Mouse (Mus musculus) left cerebral cortex, adult 18-20 months (tissue): ENCODE results near the gene 2410002F23Rik. TPM values are rescaled to one million over a fixed set of nuclear protein-coding genes. Genes with fewer than 3 reads are reported as not detected.
"Not testable (repeated sequence)": the region's sequence is repeated elsewhere in the genome, so short reads cannot be mapped to it uniquely, and the experiment has no call there.

Experiments
- DNase-seq, 2 experiments: peaks; one replicate each; pipeline ENCODE4 v3.0.0; 2021 to 2022; ENCODE audit warnings: low spot score in 2 of 2, mixed read lengths in 1 of 2
- total RNA-seq, 2 experiments: library from RNA; stranded (reverse); gene quantifications; 2 replicates each; pipeline ENCODE4 v1.2.3; 2021

Gene 2410002F23Rik
- total RNA-seq, 2 experiments from 2014 or later = 68.6 to 71.1 TPM

- no peak for DNase-seq
Measured at GRCm38 (mm10) chr7:44260410-44260809, 13.9 kb downstream of the 2410002F23Rik start.

- DNase-seq = no peak
Measured at GRCm38 (mm10) chr7:44261147-44261546, 14.6 kb downstream of the 2410002F23Rik start, which contains the start of gene Gm15517. Gm15517 (plus strand) TSS chr7:44261447.

GRCm38 (mm10) chr7:44262791-44263643 lies 16.5 kb downstream of the 2410002F23Rik start:
- peak; percentile 96 to 99 for DNase-seq

GRCm38 (mm10) chr7:44268117-44268516 lies 21.6 kb downstream of the 2410002F23Rik start:
- no peak for DNase-seq

GRCm38 (mm10) chr7:44269397-44269796 lies 22.9 kb downstream of the 2410002F23Rik start:
- DNase-seq = no peak

- no peak for DNase-seq
Measured at GRCm38 (mm10) chr7:44271309-44271708, 24.8 kb downstream of the 2410002F23Rik start.

GRCm38 (mm10) chr7:44272546-44272945 lies 26.0 kb downstream of the 2410002F23Rik start:
- no peak for DNase-seq

GRCm38 (mm10) chr7:44273446-44273845 lies 26.9 kb downstream of the 2410002F23Rik start:
- no peak for DNase-seq

- DNase-seq = no peak
Measured at GRCm38 (mm10) chr7:44274096-44274495, 27.6 kb downstream of the 2410002F23Rik start.

- DNase-seq = no peak
Measured at GRCm38 (mm10) chr7:44275546-44275945, 29.0 kb downstream of the 2410002F23Rik start.

- no peak for DNase-seq
Measured at GRCm38 (mm10) chr7:44276461-44277249, 30.1 kb downstream of the 2410002F23Rik start.

- peak; percentile 66 to 80 for DNase-seq
Measured at GRCm38 (mm10) chr7:44277250-44277622, 30.7 kb downstream of the 2410002F23Rik start.

- DNase-seq = no peak
Measured at GRCm38 (mm10) chr7:44280959-44281358, 34.4 kb downstream of the 2410002F23Rik start.

GRCm38 (mm10) chr7:44281586-44281985 lies 35.1 kb downstream of the 2410002F23Rik start:
- no peak for DNase-seq

GRCm38 (mm10) chr7:44287760-44288159 lies 41.2 kb downstream of the 2410002F23Rik start:
- no peak for DNase-seq

GRCm38 (mm10) chr7:44290986-44291385 lies 44.5 kb downstream of the 2410002F23Rik start:
- DNase-seq = no peak

GRCm38 (mm10) chr7:44291418-44291817 lies 44.9 kb downstream of the 2410002F23Rik start:
- DNase-seq = no peak

GRCm38 (mm10) chr7:44297501-44297900 lies 51.0 kb downstream of the 2410002F23Rik start:
- not testable (repeated sequence) for DNase-seq
